Mouse (Mus musculus) B cell, adult 2 months (primary cell): ENCODE measurements around the gene Isl1.

Experiments used
- DNase-seq, 2 experiments: peaks; one replicate each; pipeline ENCODE4 v3.0.0; 2022

The Isl1 gene

DNA sequence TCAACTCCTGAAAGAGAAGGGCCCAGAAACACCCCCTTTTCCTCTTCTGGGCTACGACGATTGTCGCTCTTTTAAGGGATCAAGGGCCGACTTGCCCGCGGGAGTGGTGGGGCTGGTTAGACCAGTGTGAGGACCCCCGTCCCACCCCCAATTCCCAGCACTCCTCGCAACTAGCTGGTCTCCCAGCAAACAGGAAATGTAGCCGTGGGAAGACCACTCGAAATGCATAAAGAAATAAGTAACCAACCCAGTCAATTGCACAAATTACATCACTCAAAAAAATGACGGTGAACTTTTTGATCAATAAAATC is 15.4 kb downstream of the Isl1 start:
- no peak for DNase-seq

DNA sequence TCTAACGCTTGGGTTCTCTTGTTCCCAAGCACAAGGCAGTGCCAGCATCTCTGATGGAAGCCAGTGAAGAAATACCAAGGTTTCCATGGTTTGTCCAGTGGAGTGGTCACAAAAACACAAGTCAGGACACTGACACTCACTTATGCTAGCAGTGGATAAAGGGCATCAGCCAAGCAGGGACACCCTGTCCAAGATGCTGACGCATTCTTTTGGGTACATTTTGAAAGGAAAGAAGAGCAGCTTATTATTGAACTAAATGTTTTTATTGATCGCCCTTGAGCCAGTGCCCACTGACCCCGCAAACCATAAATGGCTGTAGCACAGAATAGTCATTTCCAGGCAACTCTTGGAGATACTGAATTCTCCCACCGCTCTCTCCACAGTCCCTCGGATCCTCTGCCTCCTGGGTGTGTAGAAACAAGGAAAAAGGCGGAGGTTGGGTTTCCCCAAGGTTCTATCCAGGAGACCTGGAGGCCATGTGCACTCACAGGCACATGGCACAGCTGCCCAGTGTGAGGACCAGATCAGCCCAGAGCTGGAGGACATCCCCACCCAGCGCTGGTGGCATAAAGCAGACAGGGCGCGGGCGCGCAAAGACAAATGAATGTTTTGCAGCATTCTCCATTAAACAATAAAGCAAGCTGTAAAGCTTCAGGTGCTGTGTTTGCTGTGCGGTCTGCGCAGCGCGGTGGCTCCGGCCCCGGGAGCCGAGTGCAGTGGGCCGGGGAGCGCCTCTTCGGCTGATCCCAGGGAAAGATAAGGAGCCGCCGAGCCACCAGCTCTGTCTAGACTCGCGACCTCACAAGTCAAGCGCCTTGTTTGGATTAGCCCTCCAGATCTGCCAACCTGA is 16.0 kb downstream of the Isl1 start:
- no peak for DNase-seq

DNA sequence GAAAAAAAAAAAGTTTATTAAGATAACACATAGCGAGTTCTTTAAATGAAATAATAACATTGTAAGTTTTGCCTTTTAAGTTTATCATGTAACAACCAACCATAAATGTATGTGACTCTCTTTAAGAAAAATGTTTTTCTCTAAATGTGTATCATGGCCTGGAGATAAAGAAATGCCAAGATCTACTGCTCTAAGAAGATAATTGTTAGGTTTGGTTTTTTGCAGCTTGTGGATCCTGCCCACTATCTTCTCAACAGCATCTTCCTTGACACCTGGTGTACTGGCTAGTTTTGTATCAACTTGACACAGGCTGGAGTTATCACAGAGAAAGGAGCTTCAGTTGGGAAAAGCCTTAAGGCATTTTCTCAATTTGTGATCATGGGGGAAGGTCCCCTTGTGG is 19.8 kb downstream of the Isl1 start:
- DNase-seq, result no peak

DNA sequence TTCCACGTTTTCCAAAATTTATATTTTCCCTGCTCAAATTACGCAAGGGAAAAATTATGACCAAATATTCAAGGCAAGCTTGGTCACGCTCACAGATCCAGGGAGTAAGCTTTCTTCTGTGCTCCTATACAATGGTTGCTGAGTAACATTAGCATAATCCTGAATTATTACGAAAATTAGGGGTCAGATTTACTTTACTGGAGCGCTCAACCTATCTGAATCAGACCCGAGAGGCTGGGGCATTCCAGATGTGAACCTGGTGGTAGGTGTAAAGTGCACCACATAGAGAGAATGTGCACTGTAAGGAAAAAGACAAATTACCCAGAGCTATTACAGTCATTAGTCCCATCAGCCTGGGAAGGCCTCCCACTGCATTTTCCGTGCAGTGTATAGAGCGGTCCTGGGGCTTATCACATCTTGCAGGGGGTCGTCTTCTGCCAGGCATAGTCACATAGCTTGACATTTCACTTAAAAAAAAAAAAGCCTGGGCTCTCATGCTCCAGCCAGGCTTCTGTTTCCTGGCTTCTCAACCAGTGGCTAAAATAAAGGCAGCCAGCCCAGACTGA is 30.2 kb downstream of the Isl1 start:
- DNase-seq, result no peak
